Mouse (Mus musculus) lung, embryonic 16.5 days (tissue): ENCODE data around the gene Creb1. TPM values are rescaled to one million over a fixed set of nuclear protein-coding genes. Genes with fewer than 3 reads are reported as not detected.

ENCODE experiments used
- ATAC-seq: fragments of 200-750 bp; cut with Nextera tagmentation; 2 replicates; pipeline ENCODE4 v1.8.0; 2017; ENCODE audit warnings: low read depth, mild to moderate bottlenecking, moderate library complexity
- H3K27ac ChIP-seq: fragments of 300-500 bp; sonication (generic); 2 replicates; pipeline ENCODE4 v1.5.1; 2014; ENCODE audit warnings: mild to moderate bottlenecking, control low read depth, low read length
- H3K27me3 ChIP-seq: fragments of 300-500 bp; sonication (generic); 2 replicates; pipeline ENCODE4 v1.6.1; 2014; ENCODE audit warnings: low read depth, low read length, mixed read lengths; ENCODE audit not compliant: control insufficient read depth, insufficient read depth
- H3K36me3 ChIP-seq: fragments of 300-500 bp; sonication (generic); 2 replicates; pipeline ENCODE4 v1.6.1; 2014; ENCODE audit warnings: low read length; ENCODE audit not compliant: control insufficient read depth, insufficient read depth
- H3K4me1 ChIP-seq: fragments of 300-500 bp; sonication (generic); replicated peaks from 2 replicates; pipeline ENCODE4 v1.6.1; 2014; ENCODE audit warnings: low read length, mixed read lengths; ENCODE audit not compliant: control insufficient read depth, insufficient read depth
- H3K4me2 ChIP-seq: fragments of 300-500 bp; sonication (generic); 2 replicates; pipeline ENCODE4 v1.6.1; 2014; ENCODE audit warnings: low read depth, low read length, control low read depth
- H3K4me3 ChIP-seq: fragments of 300-500 bp; sonication (generic); 2 replicates; pipeline ENCODE4 v1.5.1; 2014; ENCODE audit warnings: mild to moderate bottlenecking, low read length, control low read depth
- H3K9ac ChIP-seq: fragments of 300-500 bp; sonication (generic); 2 replicates; pipeline ENCODE4 v1.6.1; 2014; ENCODE audit warnings: low read length, control low read depth
- H3K9me3 ChIP-seq: fragments of 300-500 bp; sonication (generic); 2 replicates; pipeline ENCODE4 v1.6.1; 2016; ENCODE audit warnings: low read length; ENCODE audit not compliant: control insufficient read depth
- WGBS: fragments of 180-500 bp; shearing (Covaris S2); extraction: QIAGEN DNeasy Blood & Tissue Kit; methylation state at CpG from one replicate; pipeline ENCODE4 v1.1.7; 2014; 5-methylcytosine and 5-hydroxymethylcytosine counted together
- polyA plus RNA-seq: library from polyadenylated mRNA; unstranded; fragments of >200 nt; fragmentation: Nextera tagmentation; extraction: Ambion mirVana; gene quantifications from 2 replicates; pipeline ENCODE4 v1.2.1, GENCODE M21; 2015

The Creb1 gene
- polyA plus RNA-seq, 1 experiment from 2014 or later = 34.9 TPM

GRCm38 (mm10) chr1:64532067-64532523 lies 350 bp upstream of the Creb1 start:
- Histone ChIP-seq H3K4me2 (peak overlapping the region; percentile 75), H3K9ac (peak overlapping the region; percentile 99), H3K4me3 (peak overlapping the region; percentile 95), H3K36me3 (peaks cover 3% of the 10 kb centered on the region; the same call in 1 of the 2 replicates), H3K9me3 (no peaks in the 10 kb centered on the region), H3K27ac (peak overlapping the region; percentile 100), H3K27me3 (no peaks in the 10 kb centered on the region), H3K4me1 (peaks cover 14% of the 10 kb centered on the region)
- ATAC-seq = peak; percentile 69
- WGBS = under 1% methylated on average over 34 of the region's 34 CpGs

GRCm38 (mm10) chr1:64533471-64534443 lies 1.3 kb downstream of the Creb1 start:
- Histone ChIP-seq H3K36me3 (no peaks in the 10 kb centered on the region), H3K27me3 (no peaks in the 10 kb centered on the region), H3K4me3 (peak overlapping the region; percentile 95), H3K9me3 (no peaks in the 10 kb centered on the region), H3K4me1 (peaks cover 14% of the 10 kb centered on the region), H3K4me2 (peak overlapping the region; percentile 70), H3K9ac (peak overlapping the region; percentile 99), H3K27ac (peak overlapping the region; percentile 100)
- no peak; the same call in 1 of the 2 replicates for ATAC-seq
- WGBS = under 1% methylated on average over 26 of the region's 35 CpGs

GRCm38 (mm10) chr1:64538837-64539367 lies 6.5 kb downstream of the Creb1 start:
- Histone ChIP-seq H3K9ac (no peak overlapping the region), H3K27me3 (no peaks in the 10 kb centered on the region), H3K4me1 (peaks cover 9% of the 10 kb centered on the region; the same call in 1 of the 2 replicates), H3K36me3 (0 out of 2 replicates have a peak, but pooled peaks cover under 1% of the 10 kb centered on the region), H3K4me2 (no peak overlapping the region), H3K27ac (no peak overlapping the region), H3K9me3 (no peaks in the 10 kb centered on the region), H3K4me3 (no peak overlapping the region)
- no peak for ATAC-seq
- WGBS = 91% methylated on average over 3 of the region's 3 CpGs

- no peak overlapping the region for H3K4me2 ChIP-seq
- H3K27me3 ChIP-seq = no peaks in the 10 kb centered on the region
- no peaks in the 10 kb centered on the region for H3K4me1 ChIP-seq
- H3K36me3 ChIP-seq = peaks cover 2% of the 10 kb centered on the region; the same call in 1 of the 2 replicates
- ATAC-seq = no peak
- 80% methylated on average over 5 of the region's 5 CpGs for WGBS
- no peak overlapping the region for H3K4me3 ChIP-seq
- H3K9me3 ChIP-seq = no peaks in the 10 kb centered on the region
- no peak overlapping the region for H3K27ac ChIP-seq
- H3K9ac ChIP-seq = no peak overlapping the region
Observed at GRCm38 (mm10) chr1:64543750-64544149, 11.3 kb downstream of the Creb1 start.

GRCm38 (mm10) chr1:64546070-64546469 lies 13.6 kb downstream of the Creb1 start:
- Histone ChIP-seq H3K27ac (no peak overlapping the region), H3K4me2 (no peak overlapping the region), H3K9ac (no peak overlapping the region), H3K9me3 (no peaks in the 10 kb centered on the region), H3K36me3 (peaks cover 2% of the 10 kb centered on the region; the same call in 1 of the 2 replicates), H3K27me3 (no peaks in the 10 kb centered on the region), H3K4me1 (no peaks in the 10 kb centered on the region), H3K4me3 (no peak overlapping the region)
- WGBS = 81% methylated on average over 3 of the region's 3 CpGs
- ATAC-seq = no peak

GRCm38 (mm10) chr1:64549380-64549779 lies 16.9 kb downstream of the Creb1 start:
- no peaks in the 10 kb centered on the region for H3K9me3 ChIP-seq
- H3K4me1 ChIP-seq = no peaks in the 10 kb centered on the region
- H3K27ac ChIP-seq = no peak overlapping the region
- H3K4me3 ChIP-seq = no peak overlapping the region
- no peak overlapping the region for H3K4me2 ChIP-seq
- no peak for ATAC-seq
- no peak overlapping the region for H3K9ac ChIP-seq
- 78% methylated on average over 2 of the region's 2 CpGs for WGBS
- H3K36me3 ChIP-seq = 0 out of 2 replicates have a peak, but pooled peaks cover 3% of the 10 kb centered on the region
- no peaks in the 10 kb centered on the region for H3K27me3 ChIP-seq

- ATAC-seq = no peak
- Histone ChIP-seq H3K9ac (no peak overlapping the region), H3K4me1 (no peaks in the 10 kb centered on the region), H3K4me2 (no peak overlapping the region), H3K27me3 (no peaks in the 10 kb centered on the region), H3K36me3 (peaks cover 3% of the 10 kb centered on the region; the same call in 1 of the 2 replicates), H3K9me3 (no peaks in the 10 kb centered on the region), H3K27ac (no peak overlapping the region), H3K4me3 (no peak overlapping the region)
- WGBS = 33% methylated on average over 2 of the region's 2 CpGs
Observed at GRCm38 (mm10) chr1:64551908-64552307, 19.5 kb downstream of the Creb1 start.

- 86% methylated on average over 3 of the region's 3 CpGs for WGBS
- no peak overlapping the region for H3K4me3 ChIP-seq
- ATAC-seq = no peak
- no peak overlapping the region for H3K27ac ChIP-seq
- no peaks in the 10 kb centered on the region for H3K9me3 ChIP-seq
- H3K27me3 ChIP-seq = no peaks in the 10 kb centered on the region
- no peak overlapping the region for H3K4me2 ChIP-seq
- H3K4me1 ChIP-seq = no peaks in the 10 kb centered on the region
- no peak overlapping the region for H3K9ac ChIP-seq
- peaks cover 7% of the 10 kb centered on the region for H3K36me3 ChIP-seq
Observed at GRCm38 (mm10) chr1:64560105-64560504, 27.7 kb downstream of the Creb1 start.

GRCm38 (mm10) chr1:64568206-64568605 lies 35.8 kb downstream of the Creb1 start:
- H3K4me2 ChIP-seq = no peak overlapping the region
- peaks cover 20% of the 10 kb centered on the region for H3K36me3 ChIP-seq
- no peak overlapping the region for H3K9ac ChIP-seq
- no peak overlapping the region for H3K4me3 ChIP-seq
- no peaks in the 10 kb centered on the region for H3K27me3 ChIP-seq
- H3K4me1 ChIP-seq = no peaks in the 10 kb centered on the region
- no peak overlapping the region for H3K27ac ChIP-seq
- no peaks in the 10 kb centered on the region for H3K9me3 ChIP-seq
- no peak for ATAC-seq
